In genomic region chr11:85261192-85261591, GRCm38 (mm10) we compare ENCODE assay signal across 8 mouse cellular contexts. TPM values are rescaled to one million over a fixed set of nuclear protein-coding genes. Genes with fewer than 3 reads are reported as not detected.
A peak's percentile ranks its signal among the peaks of the same experiment; 100 is the strongest.
DNase-seq lines count a peak whose midpoint lies in the region; ATAC-seq and TF ChIP-seq lines count a peak whose summit lies in the region.

No protein-coding gene starts in this region.

- TF ChIP-seq EP300 in stomach, postnatal 0 days (optimal IDR thresholded peaks at IDR 0.05): no peak

- no peak overlapping the region for H3K4me3 ChIP-seq in forebrain, embryonic 14.5 days (ENCODE audit: low read depth, low read length)
- H3K4me3 ChIP-seq in forebrain, embryonic 13.5 days: no peak overlapping the region
- H3K4me3 ChIP-seq in stomach, postnatal 0 days (ENCODE audit: low read depth, low read length): no peak overlapping the region

- H3K36me3 ChIP-seq in forebrain, embryonic 14.5 days (ENCODE audit: control insufficient read depth, insufficient read depth, low read length): no peaks in the 10 kb centered on the region
- no peaks in the 10 kb centered on the region for H3K36me3 ChIP-seq in forebrain, embryonic 13.5 days (ENCODE audit: poor library complexity, severe bottlenecking)
- no peaks in the 10 kb centered on the region for H3K36me3 ChIP-seq in stomach, postnatal 0 days (ENCODE audit: control insufficient read depth, insufficient read depth, low read length)

- peak; percentile 84 for TF ChIP-seq CTCF in stomach, postnatal 0 days (IDR thresholded peaks at IDR 0.05; ENCODE audit: low read depth)

- H3K4me1 ChIP-seq in forebrain, embryonic 14.5 days (ENCODE audit: control insufficient read depth, insufficient read depth, low read length): no peaks in the 10 kb centered on the region
- H3K4me1 ChIP-seq in forebrain, embryonic 13.5 days: no peaks in the 10 kb centered on the region
- no peaks in the 10 kb centered on the region for H3K4me1 ChIP-seq in stomach, postnatal 0 days (replicated peaks; ENCODE audit: control insufficient read depth, insufficient read depth)

- no peaks in the 10 kb centered on the region for H3K9me3 ChIP-seq in forebrain, embryonic 14.5 days (replicated peaks; ENCODE audit: control insufficient read depth, low read length)
- no peaks in the 10 kb centered on the region for H3K9me3 ChIP-seq in forebrain, embryonic 13.5 days (replicated peaks)
- H3K9me3 ChIP-seq in stomach, postnatal 0 days (ENCODE audit: control insufficient read depth, low read length): no peaks in the 10 kb centered on the region

- peak; percentile 77 for DNase-seq in forebrain, embryonic 14.5 days (ENCODE audit: low spot score)
- peak; percentile 87 for DNase-seq in NIH3T3 (ENCODE audit: low read depth)
- peak; percentile 42 for DNase-seq in cerebellum, adult 9-11 months
- peak; percentile 23 to 65 for DNase-seq in heart, adult 9 months (ENCODE audit: low spot score in 2 of 2)
- peak; percentile 42 for DNase-seq in left cerebral cortex, adult 11 months (ENCODE audit: low spot score)
- DNase-seq in stomach, postnatal 0 days (ENCODE audit: low spot score): peak; percentile 70

- no peak overlapping the region for H3K27ac ChIP-seq in forebrain, embryonic 14.5 days (ENCODE audit: low read depth, low read length)
- no peak overlapping the region for H3K27ac ChIP-seq in forebrain, embryonic 13.5 days
- no peak overlapping the region for H3K27ac ChIP-seq in stomach, postnatal 0 days (replicated peaks)

- ATAC-seq in forebrain, embryonic 14.5 days: no peak
- ATAC-seq in forebrain, embryonic 13.5 days: no peak
- ATAC-seq in monocyte, adult 5-6 weeks (replicated peaks; ENCODE audit: insufficient number of reproducible peaks, low FRiP score, low TSS enrichment, poor library complexity, severe bottlenecking): peak; percentile 70; the same call in 1 of the 2 replicates
- no peak for ATAC-seq in stomach, postnatal 0 days (ENCODE audit: low FRiP score, low TSS enrichment)

- H3K27me3 ChIP-seq in forebrain, embryonic 14.5 days (replicated peaks; ENCODE audit: control insufficient read depth, insufficient read depth, low read length): no peaks in the 10 kb centered on the region
- H3K27me3 ChIP-seq in forebrain, embryonic 13.5 days: no peaks in the 10 kb centered on the region
- no peaks in the 10 kb centered on the region for H3K27me3 ChIP-seq in stomach, postnatal 0 days (ENCODE audit: control insufficient read depth, insufficient read depth, low read length)

- WGBS in forebrain, embryonic 14.5 days: 31% methylated on average over 7 of the region's 7 CpGs
- whole genome bisulfite sequencing in forebrain, embryonic 13.5 days: 31% methylated on average over 7 of the region's 7 CpGs
- 28% methylated on average over 7 of the region's 7 CpGs for WGBS in stomach, postnatal 0 days

- H3K9ac ChIP-seq in forebrain, embryonic 14.5 days (ENCODE audit: low read length): no peak overlapping the region
- no peak overlapping the region for H3K9ac ChIP-seq in forebrain, embryonic 13.5 days
- no peak overlapping the region for H3K9ac ChIP-seq in stomach, postnatal 0 days (ENCODE audit: low read length)

- no peak overlapping the region for H3K4me2 ChIP-seq in forebrain, embryonic 14.5 days (ENCODE audit: low read length)
- H3K4me2 ChIP-seq in forebrain, embryonic 13.5 days: no peak overlapping the region
- no peak overlapping the region for H3K4me2 ChIP-seq in stomach, postnatal 0 days (replicated peaks; ENCODE audit: low read depth)

RNA-seq across cellular contexts. Expression of gene Appbp2, which starts 26.3 kb away (rescaled TPM):
- polyA plus RNA-seq in forebrain, embryonic 14.5 days (2014; fragmentation: Nextera tagmentation; extraction: Ambion mirVana): 47.0 and 54.5 TPM in 2 replicates
- polyA plus RNA-seq in forebrain, embryonic 13.5 days (2015; fragmentation: Nextera tagmentation; extraction: Ambion mirVana): 46.3 and 49.3 TPM in 2 replicates
- 17.1 to 25.7 TPM (median 21.6 TPM) in 3 replicates for total RNA-seq in monocyte, adult 5-6 weeks (2017)
- 23.1 and 24.2 TPM in 2 replicates for polyA plus RNA-seq in stomach, postnatal 0 days (2015; fragmentation: Nextera tagmentation; extraction: Ambion mirVana)

RNA-seq across cellular contexts. Expression of gene Ppm1d, which starts 49.9 kb away (rescaled TPM):
- polyA plus RNA-seq in forebrain, embryonic 14.5 days (2014; fragmentation: Nextera tagmentation; extraction: Ambion mirVana): 24.9 and 25.1 TPM in 2 replicates
- polyA plus RNA-seq in forebrain, embryonic 13.5 days (2015; fragmentation: Nextera tagmentation; extraction: Ambion mirVana): 22.3 and 22.6 TPM in 2 replicates
- total RNA-seq in monocyte, adult 5-6 weeks (2017): 15.4 to 21.7 TPM (median 15.4 TPM) in 3 replicates
- 11.0 and 12.4 TPM in 2 replicates for polyA plus RNA-seq in stomach, postnatal 0 days (2015; fragmentation: Nextera tagmentation; extraction: Ambion mirVana)
